Mouse (Mus musculus): ENCODE measurements around the gene Erich4. TPM values are rescaled to one million over a fixed set of nuclear protein-coding genes. Genes with fewer than 3 reads are reported as not detected.

The Erich4 gene
- polyA plus RNA-seq, 1 experiment from 2014 or later, result not detected

GRCm38 (mm10) chr7:25568721-25569120, 47.0 kb downstream of the Erich4 start:
- no peak overlapping the region for H3K4me2 ChIP-seq (replicated peaks)
- H3K4me3 ChIP-seq, result no peak overlapping the region
- 0 out of 2 replicates have a peak, but pooled peaks cover 3% of the 10 kb centered on the region for H3K9me3 ChIP-seq (replicated peaks)
- H3K27ac ChIP-seq, result no peak overlapping the region
- no peaks in the 10 kb centered on the region for H3K27me3 ChIP-seq
- H3K36me3 ChIP-seq, result no peaks in the 10 kb centered on the region
- H3K9ac ChIP-seq, result no peak overlapping the region
- no peak for ATAC-seq (ENCODE audit: low FRiP score)
- H3K4me1 ChIP-seq, result no peaks in the 10 kb centered on the region
- 94% methylated on average over 7 of the region's 7 CpGs for WGBS

Other genes with a start within 250 kb of the Erich4 start
- not detected in 2 replicates for gene Cnfn, start 246.2 kb downstream of the Erich4 start, polyA plus RNA-seq (2016; fragmentation: Nextera tagmentation; extraction: Ambion mirVana)
- 7.8 and 9.4 TPM in 2 replicates for gene Lipe, start 217.2 kb downstream of the Erich4 start, polyA plus RNA-seq (2016; fragmentation: Nextera tagmentation; extraction: Ambion mirVana)
- 0.30 and 0.43 TPM in 2 replicates for gene Cxcl17, start 203.0 kb downstream of the Erich4 start, polyA plus RNA-seq (2016; fragmentation: Nextera tagmentation; extraction: Ambion mirVana)
- 0.81 and 1.8 TPM in 2 replicates for gene Ceacam1, start 138.3 kb downstream of the Erich4 start, polyA plus RNA-seq (2016; fragmentation: Nextera tagmentation; extraction: Ambion mirVana)
- not detected in 2 replicates for gene Ceacam2, start 76.0 kb downstream of the Erich4 start, polyA plus RNA-seq (2016; fragmentation: Nextera tagmentation; extraction: Ambion mirVana)
- gene Dmac2, start 3.5 kb upstream of the Erich4 start, polyA plus RNA-seq (2016; fragmentation: Nextera tagmentation; extraction: Ambion mirVana), result 30.4 and 32.3 TPM in 2 replicates
- gene B3gnt8, start 10.8 kb upstream of the Erich4 start, polyA plus RNA-seq (2016; fragmentation: Nextera tagmentation; extraction: Ambion mirVana), result 1.5 and 2.1 TPM in 2 replicates
- 44.6 and 45.4 TPM in 2 replicates for gene Bckdha, start 43.1 kb upstream of the Erich4 start, polyA plus RNA-seq (2016; fragmentation: Nextera tagmentation; extraction: Ambion mirVana)
- gene Exosc5, start 43.3 kb upstream of the Erich4 start, polyA plus RNA-seq (2016; fragmentation: Nextera tagmentation; extraction: Ambion mirVana), result 46.8 and 50.0 TPM in 2 replicates
- 3.5 and 4.6 TPM in 2 replicates for gene Tmem91, start 59.3 kb upstream of the Erich4 start, polyA plus RNA-seq (2016; fragmentation: Nextera tagmentation; extraction: Ambion mirVana)
- gene B9d2, start 64.9 kb upstream of the Erich4 start, polyA plus RNA-seq (2016; fragmentation: Nextera tagmentation; extraction: Ambion mirVana), result 25.9 and 30.8 TPM in 2 replicates
- 1.6 and 1.8 TPM in 2 replicates for gene Tgfb1, start 71.1 kb upstream of the Erich4 start, polyA plus RNA-seq (2016; fragmentation: Nextera tagmentation; extraction: Ambion mirVana)
- gene Ccdc97, start 103.2 kb upstream of the Erich4 start, polyA plus RNA-seq (2016; fragmentation: Nextera tagmentation; extraction: Ambion mirVana), result 32.8 and 36.0 TPM in 2 replicates
- 68.6 and 76.6 TPM in 2 replicates for gene Hnrnpul1, start 138.9 kb upstream of the Erich4 start, polyA plus RNA-seq (2016; fragmentation: Nextera tagmentation; extraction: Ambion mirVana)
- gene Axl, start 172.8 kb upstream of the Erich4 start, polyA plus RNA-seq (2016; fragmentation: Nextera tagmentation; extraction: Ambion mirVana), result 36.6 and 40.8 TPM in 2 replicates
- gene Cyp2s1, start 201.0 kb upstream of the Erich4 start, polyA plus RNA-seq (2016; fragmentation: Nextera tagmentation; extraction: Ambion mirVana), result 1.8 TPM in 2 replicates

Data from hindbrain, embryonic 12.5 days (tissue).